Mouse (Mus musculus): Measurements from ENCODE around the gene Sec14l3. TPM values are rescaled to one million over a fixed set of nuclear protein-coding genes. Genes with fewer than 3 reads are reported as not detected.
A peak's percentile ranks its signal among the peaks of the same experiment; 100 is the strongest.
"Not testable (repeated sequence)": the region's sequence is repeated elsewhere in the genome, so short reads cannot be mapped to it uniquely, and the experiment has no call there.

Sec14l3 gene
- polyA plus RNA-seq, 1 experiment: 0.23 TPM

DNA sequence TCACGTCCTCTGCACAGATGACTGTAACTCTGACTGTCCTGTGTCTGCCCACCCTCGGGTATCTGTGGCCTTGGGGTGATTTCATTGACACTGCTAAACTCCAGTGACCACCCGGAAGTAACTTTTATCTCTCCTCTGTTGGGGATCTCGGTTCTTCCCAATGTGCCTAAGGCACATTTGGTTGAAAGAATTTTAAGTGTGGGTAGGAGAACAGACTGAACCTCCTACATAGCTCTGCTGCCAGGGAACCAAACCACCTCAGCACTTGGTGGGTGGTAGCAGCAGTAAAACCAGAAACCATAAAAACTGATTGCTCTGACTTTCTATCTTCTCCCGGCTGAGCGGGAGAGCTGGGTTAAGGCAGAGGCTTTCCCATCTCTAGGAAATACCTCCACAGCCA lies 40.8 kb downstream of the Sec14l3 start:
- TF ChIP-seq POLR2A (IDR thresholded peaks at IDR 0.05; ENCODE audit: borderline replicate concordance, extremely low read depth, insufficient read depth, insufficient read length, poor library complexity, severe bottlenecking): no peak
- TF ChIP-seq CTCF (IDR thresholded peaks at IDR 0.05; ENCODE audit: borderline replicate concordance, extremely low read depth, insufficient read depth, insufficient read length): no peak
- DNase-seq (ENCODE audit: low read depth): no peak

GRCm38 (mm10) chr11:4107901-4108300 lies 43.3 kb downstream of the Sec14l3 start:
- DNase-seq (ENCODE audit: low read depth): not testable (repeated sequence)

- no peak for TF ChIP-seq CTCF (IDR thresholded peaks at IDR 0.05; ENCODE audit: borderline replicate concordance, extremely low read depth, insufficient read depth, insufficient read length)
- no peak for TF ChIP-seq POLR2A (IDR thresholded peaks at IDR 0.05; ENCODE audit: borderline replicate concordance, extremely low read depth, insufficient read depth, insufficient read length, poor library complexity, severe bottlenecking)
- DNase-seq (ENCODE audit: low read depth): no peak
Observed at GRCm38 (mm10) chr11:4108691-4109090, 44.0 kb downstream of the Sec14l3 start.

GRCm38 (mm10) chr11:4112033-4112432 lies 47.4 kb downstream of the Sec14l3 start:
- no peak for DNase-seq (ENCODE audit: low read depth)
- TF ChIP-seq POLR2A (IDR thresholded peaks at IDR 0.05; ENCODE audit: borderline replicate concordance, extremely low read depth, insufficient read depth, insufficient read length, poor library complexity, severe bottlenecking) (no peak), CTCF (IDR thresholded peaks at IDR 0.05; ENCODE audit: borderline replicate concordance, extremely low read depth, insufficient read depth, insufficient read length) (no peak)

GRCm38 (mm10) chr11:4112861-4113260 lies 48.2 kb downstream of the Sec14l3 start:
- no peak for TF ChIP-seq CTCF (IDR thresholded peaks at IDR 0.05; ENCODE audit: borderline replicate concordance, extremely low read depth, insufficient read depth, insufficient read length)
- no peak for TF ChIP-seq POLR2A (IDR thresholded peaks at IDR 0.05; ENCODE audit: borderline replicate concordance, extremely low read depth, insufficient read depth, insufficient read length, poor library complexity, severe bottlenecking)
- DNase-seq (ENCODE audit: low read depth): no peak

GRCm38 (mm10) chr11:4113496-4113895 lies 48.9 kb downstream of the Sec14l3 start:
- no peak for DNase-seq (ENCODE audit: low read depth)
- TF ChIP-seq POLR2A (IDR thresholded peaks at IDR 0.05; ENCODE audit: borderline replicate concordance, extremely low read depth, insufficient read depth, insufficient read length, poor library complexity, severe bottlenecking) (no peak), CTCF (IDR thresholded peaks at IDR 0.05; ENCODE audit: borderline replicate concordance, extremely low read depth, insufficient read depth, insufficient read length) (no peak)

DNA sequence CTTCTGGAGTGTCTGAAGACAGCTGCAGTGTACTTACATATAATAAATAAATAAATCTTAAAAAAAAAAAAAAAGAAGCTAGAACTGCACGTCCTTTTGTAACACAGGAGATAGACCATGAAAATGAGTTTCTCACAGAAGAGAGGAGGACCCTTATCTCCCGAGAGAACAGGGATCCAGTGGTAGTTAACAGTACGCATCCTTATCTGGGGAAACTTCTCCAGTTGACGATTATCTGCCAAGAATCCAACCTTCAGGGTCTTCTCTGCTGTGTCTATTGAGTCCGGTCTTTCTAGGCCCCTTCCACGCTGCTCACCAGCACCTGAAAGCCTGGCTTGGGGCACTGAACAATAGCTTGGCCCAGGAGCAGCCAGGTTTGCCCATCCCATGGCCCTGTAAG lies 49.3 kb downstream of the Sec14l3 start:
- TF ChIP-seq CTCF (IDR thresholded peaks at IDR 0.05; ENCODE audit: borderline replicate concordance, extremely low read depth, insufficient read depth, insufficient read length): no peak
- TF ChIP-seq POLR2A (IDR thresholded peaks at IDR 0.05; ENCODE audit: borderline replicate concordance, extremely low read depth, insufficient read depth, insufficient read length, poor library complexity, severe bottlenecking): no peak
- DNase-seq (ENCODE audit: low read depth): no peak

DNA sequence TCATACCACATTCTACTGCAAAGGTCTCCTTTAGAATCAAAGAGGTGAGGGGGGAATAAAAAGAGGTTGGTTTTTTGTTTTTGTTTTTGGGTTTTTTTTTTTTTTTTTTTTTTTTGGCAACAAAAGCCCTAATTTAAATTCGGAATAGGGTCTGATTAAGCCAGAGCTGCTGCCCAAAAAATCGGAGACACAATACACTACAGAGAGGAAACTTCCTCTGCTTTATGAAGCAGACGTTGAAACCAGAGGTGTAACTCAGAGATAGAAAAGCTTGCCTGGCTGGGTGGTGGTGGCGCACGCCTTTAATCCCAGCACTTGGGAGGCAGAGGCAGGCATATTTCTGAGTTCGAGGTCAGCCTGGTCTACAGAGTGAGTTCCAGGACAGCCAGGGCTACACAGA lies 49.9 kb downstream of the Sec14l3 start:
- not testable (repeated sequence) for DNase-seq (ENCODE audit: low read depth)

DNA sequence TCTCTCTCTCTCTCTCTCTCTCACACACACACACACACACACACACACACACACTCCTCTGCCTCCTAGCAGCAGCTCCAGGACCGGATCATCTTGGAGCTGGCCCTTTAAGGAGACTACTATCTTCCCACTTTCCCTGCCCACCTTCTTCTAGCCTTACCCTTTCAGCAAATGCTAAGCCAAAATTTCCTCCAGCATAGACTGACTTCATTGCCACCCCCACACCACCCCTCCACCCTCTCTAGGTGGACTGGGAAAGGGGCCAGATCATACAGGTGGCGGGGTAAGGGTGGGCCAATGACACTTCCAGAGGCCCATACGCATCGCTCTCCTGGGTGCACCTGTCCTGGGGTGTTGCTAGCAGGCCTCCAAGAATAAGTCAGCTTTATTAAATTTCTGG lies 50.8 kb downstream of the Sec14l3 start:
- no peak for TF ChIP-seq POLR2A (IDR thresholded peaks at IDR 0.05; ENCODE audit: borderline replicate concordance, extremely low read depth, insufficient read depth, insufficient read length, poor library complexity, severe bottlenecking)
- TF ChIP-seq CTCF (IDR thresholded peaks at IDR 0.05; ENCODE audit: borderline replicate concordance, extremely low read depth, insufficient read depth, insufficient read length): no peak
- DNase-seq (ENCODE audit: low read depth): no peak

GRCm38 (mm10) chr11:4116458-4117141 lies 52.0 kb downstream of the Sec14l3 start:
- DNase-seq (ENCODE audit: low read depth): peak; percentile 32
- TF ChIP-seq CTCF (IDR thresholded peaks at IDR 0.05; ENCODE audit: borderline replicate concordance, extremely low read depth, insufficient read depth, insufficient read length) (no peak), POLR2A (IDR thresholded peaks at IDR 0.05; ENCODE audit: borderline replicate concordance, extremely low read depth, insufficient read depth, insufficient read length, poor library complexity, severe bottlenecking) (no peak)

DNA sequence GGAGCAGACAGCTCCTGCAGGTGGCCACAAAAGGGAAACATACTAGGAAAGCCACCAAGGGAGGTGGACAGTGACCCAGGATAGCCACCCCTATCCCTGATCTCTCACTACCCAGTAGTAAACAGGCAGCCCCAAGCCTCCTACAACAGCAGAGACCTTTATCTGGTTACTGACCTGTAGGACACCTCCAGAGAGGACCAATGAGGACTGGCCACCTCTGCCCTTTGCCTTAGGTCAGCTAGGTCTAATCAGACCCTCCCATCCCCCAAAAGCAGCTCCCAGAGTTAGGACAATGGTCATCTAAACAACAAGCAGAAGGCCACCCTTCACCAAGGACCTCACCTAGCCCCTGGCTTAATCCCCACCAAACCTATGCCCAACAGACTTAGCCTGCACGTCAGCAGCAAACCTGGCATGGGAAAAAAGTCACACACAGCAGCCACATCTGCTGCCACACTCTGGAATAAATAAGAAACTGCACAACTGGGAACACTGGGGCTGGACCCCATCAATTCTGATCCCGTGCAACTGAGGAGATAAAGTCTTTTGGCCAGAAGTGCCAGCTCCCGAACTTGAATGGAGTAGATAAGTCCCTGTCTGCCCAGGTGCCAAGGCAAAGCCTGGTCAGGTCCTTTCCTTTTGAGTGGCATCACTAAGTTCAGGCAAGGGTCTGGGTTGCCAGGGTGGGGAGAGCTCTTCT lies 52.9 kb downstream of the Sec14l3 start:
- peak; percentile 24 for DNase-seq (ENCODE audit: low read depth)
- TF ChIP-seq POLR2A (IDR thresholded peaks at IDR 0.05; ENCODE audit: borderline replicate concordance, extremely low read depth, insufficient read depth, insufficient read length, poor library complexity, severe bottlenecking) (no peak), CTCF (IDR thresholded peaks at IDR 0.05; ENCODE audit: borderline replicate concordance, extremely low read depth, insufficient read depth, insufficient read length) (peak; percentile 27; the same call in 1 of the 2 replicates)

- peak; percentile 81 for DNase-seq (ENCODE audit: low read depth)
- TF ChIP-seq POLR2A (IDR thresholded peaks at IDR 0.05; ENCODE audit: borderline replicate concordance, extremely low read depth, insufficient read depth, insufficient read length, poor library complexity, severe bottlenecking) (peak; percentile 22; the same call in 1 of the 2 replicates), CTCF (IDR thresholded peaks at IDR 0.05; ENCODE audit: borderline replicate concordance, extremely low read depth, insufficient read depth, insufficient read length) (no peak)
Observed at GRCm38 (mm10) chr11:4118081-4118921, 53.7 kb downstream of the Sec14l3 start.
